Mouse (Mus musculus) B cell, adult 2 months (primary cell): ENCODE measurements around the gene Irak3.

Experiments used
- DNase-seq, 2 experiments: peaks; one replicate each; pipeline ENCODE4 v3.0.0; 2022

Gene Irak3

DNA sequence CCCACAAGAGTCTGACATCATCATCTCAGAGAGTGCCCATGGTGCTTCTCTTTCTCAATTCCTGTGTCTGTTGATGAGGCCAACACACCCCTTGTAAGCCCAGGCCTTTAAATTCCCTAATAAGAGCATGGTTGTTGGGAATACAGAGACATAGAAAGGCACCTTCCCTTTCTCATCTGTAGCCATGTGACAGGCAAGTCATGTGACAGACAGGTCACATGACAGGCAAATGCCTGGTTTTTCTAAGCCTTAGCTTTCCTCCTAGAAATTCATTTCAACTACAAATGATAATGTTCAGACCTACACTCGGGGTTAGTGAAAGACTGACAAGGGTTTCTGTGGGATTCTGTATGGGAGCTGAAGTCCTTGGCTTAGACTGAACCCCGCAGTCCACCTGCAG lies 48.0 kb downstream of the Irak3 start:
- DNase-seq = no peak

DNA sequence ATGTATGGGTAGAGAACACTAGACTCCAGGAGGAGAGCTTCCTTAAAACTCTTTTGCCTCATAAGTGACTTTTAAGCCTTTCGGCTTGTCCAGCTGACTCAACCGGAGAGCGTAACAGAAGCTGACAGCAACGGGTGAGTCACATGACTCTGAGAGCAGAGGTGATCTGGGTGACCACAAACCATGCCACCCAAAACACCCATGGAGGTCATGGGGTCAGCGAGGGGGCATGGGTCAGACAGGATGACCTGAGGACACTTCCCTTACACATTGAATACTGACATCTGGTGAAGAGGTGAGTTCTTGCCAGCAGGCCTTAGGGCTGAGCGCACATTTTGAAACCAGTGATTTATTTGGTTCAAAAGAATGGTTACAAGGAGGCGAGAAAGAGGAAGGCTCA lies 50.3 kb downstream of the Irak3 start:
- no peak for DNase-seq

- DNase-seq = no peak
Measured at GRCm38 (mm10) chr10:120140916-120141516, 60.9 kb downstream of the Irak3 start.

DNA sequence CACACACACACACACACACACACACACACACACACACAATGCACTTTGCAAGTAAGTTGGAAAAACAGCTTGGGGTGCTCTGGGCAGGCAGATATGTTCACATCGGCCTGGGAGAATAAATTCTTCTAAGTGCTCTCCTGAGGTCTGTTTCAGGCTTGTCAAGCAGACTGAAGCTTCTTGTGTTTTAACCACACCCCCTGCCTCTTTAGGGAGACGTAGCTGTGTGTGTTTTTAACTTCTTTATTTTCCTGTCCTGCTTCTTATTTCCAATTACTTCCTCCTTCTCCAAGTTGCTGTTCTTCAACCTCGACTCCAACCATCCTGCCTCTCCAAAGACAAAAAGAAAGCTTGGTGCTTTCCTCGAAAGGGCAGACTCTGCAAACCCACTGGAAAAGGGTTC lies 61.7 kb downstream of the Irak3 start:
- no peak for DNase-seq

GRCm38 (mm10) chr10:120136020-120136562 lies 65.8 kb downstream of the Irak3 start:
- DNase-seq = no peak

DNA sequence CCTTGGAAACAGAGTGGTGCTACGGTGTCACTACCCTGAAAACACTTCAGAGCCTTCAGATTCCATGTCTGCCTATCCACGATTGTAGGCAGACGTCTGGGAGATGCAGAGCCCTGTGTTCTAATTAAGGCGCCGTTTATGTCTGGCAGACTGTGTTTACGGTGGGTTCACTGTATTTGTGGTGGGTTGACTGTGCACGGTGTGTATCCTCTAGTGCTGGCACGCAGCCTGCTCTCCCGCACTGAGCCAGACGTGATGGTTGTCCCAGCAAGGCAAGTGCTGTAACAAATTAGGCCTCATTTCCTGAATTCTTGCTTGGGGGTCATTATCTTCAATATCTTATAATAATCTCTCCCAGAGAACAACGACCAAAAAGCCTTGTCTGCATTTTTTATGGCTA lies 68.2 kb downstream of the Irak3 start:
- DNase-seq = no peak

- DNase-seq = peak; percentile 63 to 65
Measured at GRCm38 (mm10) chr10:120130621-120131020, 71.3 kb downstream of the Irak3 start.

- no peak for DNase-seq
Measured at GRCm38 (mm10) chr10:120128601-120129277, 73.2 kb downstream of the Irak3 start.

DNA sequence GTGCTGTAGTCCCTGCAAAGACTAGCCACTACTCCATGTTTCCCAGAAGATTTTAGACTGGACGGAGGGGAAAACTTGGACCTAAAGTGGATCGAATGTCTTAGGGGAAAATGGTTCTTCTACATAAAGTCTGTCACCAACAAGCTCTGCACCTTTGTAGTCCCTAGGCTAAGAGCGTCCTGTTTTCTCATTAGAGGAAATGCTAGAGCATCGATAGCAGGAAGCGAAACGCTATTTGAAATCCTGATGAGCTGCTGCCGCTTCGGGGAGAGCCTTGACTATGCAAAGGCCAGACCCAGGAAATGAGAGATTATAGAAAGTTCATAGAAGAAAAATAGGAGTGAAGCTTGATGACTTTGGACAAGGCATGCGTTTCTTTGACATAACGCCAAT lies 76.5 kb downstream of the Irak3 start:
- peak in 1 of 2 experiments; percentile 4 for DNase-seq

DNA sequence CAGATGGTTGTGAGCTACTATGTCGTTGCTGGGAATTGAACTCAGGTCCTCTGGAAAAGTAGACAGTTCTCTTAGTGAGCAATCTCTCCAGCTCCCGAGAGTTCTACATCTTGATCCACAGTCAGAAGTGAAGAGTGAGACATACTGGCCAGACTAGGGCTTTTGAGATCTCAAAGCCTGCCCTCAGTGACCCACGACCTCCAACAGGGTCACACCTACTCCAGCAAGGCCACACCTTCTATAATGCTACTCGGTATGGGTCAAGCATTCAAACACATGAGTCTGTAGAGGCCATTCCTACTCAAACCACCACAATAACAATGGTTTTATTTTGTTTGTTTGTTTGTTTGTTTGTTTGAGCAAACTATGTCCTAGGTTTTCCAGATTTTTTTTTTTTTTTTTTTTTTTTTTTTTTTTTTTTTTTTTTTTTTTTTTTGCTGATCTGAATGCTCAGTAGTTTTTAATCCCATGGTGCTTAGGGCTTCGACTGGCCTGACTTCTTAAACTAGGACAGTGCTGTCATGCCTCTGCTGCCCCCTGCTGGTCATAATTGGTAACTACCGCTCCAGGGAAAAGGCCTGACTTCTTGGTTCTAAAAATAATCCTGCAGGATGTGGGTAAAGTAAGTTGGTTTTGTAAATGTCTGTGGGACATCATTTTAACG lies 77.0 kb downstream of the Irak3 start:
- peak; percentile 87 to 88 for DNase-seq

GRCm38 (mm10) chr10:120123721-120124120 lies 78.2 kb downstream of the Irak3 start:
- no peak for DNase-seq

DNA sequence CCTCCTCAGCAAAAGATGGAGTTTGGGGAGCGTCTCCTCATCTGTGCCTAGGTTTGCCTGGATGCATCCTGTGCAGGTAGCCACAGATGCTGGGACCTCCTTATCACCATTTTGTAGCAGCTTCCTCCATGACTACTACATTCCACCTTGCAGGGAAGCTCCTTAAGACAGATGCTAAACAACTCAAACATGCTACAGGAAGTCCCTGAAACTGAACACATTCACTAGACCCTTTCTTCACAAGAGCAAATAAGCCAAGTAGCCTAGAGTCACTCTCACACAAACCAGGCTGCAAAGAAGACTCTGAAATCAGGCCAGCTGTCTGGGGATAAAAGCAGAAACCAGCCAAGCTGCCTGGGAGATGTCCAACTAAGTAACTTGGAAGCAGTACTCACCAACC lies 86.7 kb downstream of the Irak3 start:
- no peak for DNase-seq

DNA sequence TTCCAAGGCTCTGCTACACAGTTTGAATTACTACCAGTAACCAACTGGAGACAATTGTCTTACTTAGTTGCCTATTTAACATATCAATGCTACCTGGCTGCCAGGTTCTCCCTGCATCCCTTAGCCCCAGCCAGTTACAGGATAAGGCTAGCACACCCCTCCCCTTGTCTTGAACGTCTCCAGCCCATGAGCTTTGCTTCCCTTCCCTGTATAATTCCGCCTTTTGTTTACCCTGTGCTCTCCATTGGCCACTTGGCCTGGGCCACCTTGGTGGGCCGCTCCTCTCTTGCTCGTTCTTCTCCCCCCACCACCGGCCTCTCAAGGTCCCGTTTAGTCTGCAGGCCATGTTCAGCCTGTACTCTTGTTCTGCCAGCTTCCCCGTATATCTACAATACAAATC lies 87.4 kb downstream of the Irak3 start:
- DNase-seq = no peak

DNA sequence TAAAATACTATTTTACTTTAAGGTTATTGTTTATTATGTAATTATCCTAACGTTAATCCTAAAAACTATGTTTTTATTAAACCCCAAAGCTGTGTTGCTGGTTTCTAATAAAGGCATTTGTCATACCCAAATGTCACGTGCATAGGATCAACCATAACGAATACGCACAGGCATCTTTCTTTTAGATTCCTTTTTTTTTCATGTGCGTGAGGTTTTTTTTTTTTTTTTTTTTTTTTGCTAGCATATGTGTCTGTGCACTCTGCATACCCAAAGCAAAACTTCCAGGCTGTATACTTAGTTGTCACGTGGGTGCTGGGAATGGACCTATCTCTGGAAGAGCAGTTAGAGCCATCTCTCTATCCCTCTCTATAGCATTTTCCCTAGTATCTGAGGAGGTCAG lies 88.0 kb downstream of the Irak3 start:
- no peak for DNase-seq

- peak; percentile 41 to 46 for DNase-seq
Measured at GRCm38 (mm10) chr10:120113482-120113881, 88.4 kb downstream of the Irak3 start.

DNA sequence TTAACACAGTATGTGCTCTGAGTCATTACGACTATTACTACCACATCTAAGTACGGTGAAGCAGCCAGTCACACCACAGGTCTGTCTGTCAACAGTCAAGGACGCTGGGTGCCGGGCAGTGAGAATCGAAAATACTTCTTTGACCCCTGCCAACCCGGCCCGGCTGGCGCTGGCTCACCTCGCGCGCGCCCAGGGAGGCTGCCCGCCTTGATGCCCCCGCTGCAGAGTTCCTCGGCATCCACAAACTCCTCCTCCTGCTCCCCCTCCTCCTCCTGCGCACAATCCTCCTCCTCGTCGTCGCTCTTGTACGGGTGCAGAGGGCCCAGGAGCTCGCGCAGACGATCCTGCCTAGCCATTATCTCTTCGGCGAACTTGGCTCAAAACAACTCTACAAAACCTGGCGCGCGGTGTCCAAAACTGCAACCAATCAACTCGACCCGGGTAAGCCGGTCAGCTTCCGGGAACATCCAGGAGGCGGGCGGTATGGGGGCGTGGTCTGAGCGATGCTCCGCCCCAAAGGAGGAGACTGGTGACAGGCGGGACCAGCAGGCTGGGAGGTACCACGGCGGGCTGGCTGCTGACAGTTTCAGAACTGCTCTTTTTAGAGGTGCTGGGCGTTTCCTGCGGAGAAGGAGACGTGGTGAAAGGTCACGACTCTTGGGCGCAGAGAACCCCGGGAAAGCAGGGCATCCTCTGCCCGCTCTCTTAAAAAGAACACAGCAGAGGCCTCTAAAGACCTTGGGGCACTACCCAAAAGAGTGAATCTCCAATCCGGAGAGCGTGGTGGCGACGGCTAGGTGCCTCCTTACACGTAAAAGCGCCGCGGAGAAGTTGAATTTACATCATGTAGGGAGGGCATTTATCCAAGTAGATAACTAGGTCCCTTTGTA lies 89.2 kb downstream of the Irak3 start, which contains the start of gene Helb:
Gene Helb (minus strand): TSS at position 481 of the 890 bp plus-strand sequence.
- peak; percentile 100 for DNase-seq

DNA sequence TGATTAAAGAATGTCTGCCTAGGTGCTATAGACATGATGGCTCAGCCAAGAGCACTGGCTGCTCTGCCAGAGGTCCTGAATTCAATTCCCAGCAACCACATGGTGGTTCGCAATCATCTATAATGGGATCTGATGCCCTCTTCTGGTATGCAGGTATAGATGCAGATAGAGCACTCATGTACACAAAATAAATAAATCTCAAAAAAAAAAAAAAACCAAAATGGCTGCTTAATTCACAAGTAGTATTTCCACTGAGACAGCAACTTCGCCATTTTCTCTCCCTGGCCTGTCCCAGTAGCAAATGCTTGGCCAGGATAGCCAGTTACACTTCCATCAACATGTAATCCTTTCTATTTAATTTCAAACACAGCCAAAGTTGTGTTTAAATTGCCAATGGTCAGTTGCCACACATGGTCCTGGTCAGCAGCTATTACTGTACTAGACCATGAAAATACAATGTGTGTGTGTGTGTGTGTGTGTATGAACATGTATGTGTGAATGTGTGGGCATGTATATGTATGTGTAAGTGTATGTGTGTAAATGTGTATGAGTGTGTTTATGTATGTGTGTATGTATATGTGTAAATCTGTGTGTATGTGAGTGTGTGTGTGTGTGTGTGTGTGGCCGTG lies 90.1 kb downstream of the Irak3 start:
- DNase-seq = peak in 1 of 2 experiments; percentile 6

GRCm38 (mm10) chr10:120100806-120101205 lies 101.1 kb downstream of the Irak3 start:
- peak; percentile 9 to 14 for DNase-seq

GRCm38 (mm10) chr10:120097564-120097963 lies 104.4 kb downstream of the Irak3 start:
- DNase-seq = no peak

- DNase-seq = no peak
Measured at GRCm38 (mm10) chr10:120095716-120096115, 106.2 kb downstream of the Irak3 start.

DNA sequence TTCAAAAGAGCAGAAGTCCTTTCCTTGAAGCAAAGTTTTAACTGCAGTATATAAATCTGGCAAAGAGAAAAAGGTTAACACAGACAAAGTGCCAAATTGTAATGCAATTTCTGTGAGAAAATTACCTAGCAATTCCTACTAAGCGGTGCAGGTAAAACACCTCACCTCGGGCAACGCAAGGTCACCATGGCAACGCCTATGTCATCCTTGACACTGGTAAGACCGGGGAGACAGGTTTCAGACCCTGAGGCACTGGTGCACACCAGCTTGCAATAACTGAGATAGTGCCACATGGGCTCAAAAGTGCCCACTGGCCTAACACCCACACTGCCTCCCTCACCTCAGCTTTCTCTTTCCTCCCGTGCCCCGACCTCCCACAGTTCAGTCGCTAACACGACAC lies 106.8 kb downstream of the Irak3 start:
- no peak for DNase-seq

DNA sequence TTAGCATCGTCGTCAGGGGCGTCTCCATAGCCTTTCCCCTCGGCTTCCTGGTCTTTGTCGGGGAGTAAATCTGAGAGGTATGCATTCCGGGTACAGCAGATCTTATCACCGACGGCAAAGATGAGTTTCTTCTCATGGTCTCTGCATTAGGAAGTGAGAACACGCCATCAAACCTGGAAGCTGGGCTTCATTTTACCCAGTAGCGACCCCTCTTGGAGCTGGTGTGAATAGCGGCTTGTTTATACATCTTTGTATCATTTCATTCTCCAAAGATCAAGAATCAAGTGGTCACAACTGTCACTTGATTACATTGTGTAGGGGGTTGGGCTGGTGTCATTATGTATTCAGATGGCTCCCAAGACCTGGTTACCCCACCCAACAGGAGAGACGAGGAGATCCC lies 109.4 kb downstream of the Irak3 start:
- no peak for DNase-seq
